Mouse (Mus musculus) olfactory bulb, adult 2 months (tissue): Measurements from ENCODE around the gene Pld5.

Experiments
- CTCF ChIP-seq: fragments of 200-500 bp; IDR thresholded peaks from 2 replicates; pipeline ENCODE4 v1.5.1; 2012; ENCODE audit warnings: low read depth, mild to moderate bottlenecking, low read length, moderate library complexity; ENCODE audit not compliant: insufficient read depth
- POLR2A ChIP-seq: fragments of 200-500 bp; IDR thresholded peaks from 2 replicates; pipeline ENCODE4 v1.6.1; 2012; ENCODE audit warnings: mild to moderate bottlenecking, low read depth, low read length, moderate library complexity; ENCODE audit not compliant: insufficient read depth

DNA sequence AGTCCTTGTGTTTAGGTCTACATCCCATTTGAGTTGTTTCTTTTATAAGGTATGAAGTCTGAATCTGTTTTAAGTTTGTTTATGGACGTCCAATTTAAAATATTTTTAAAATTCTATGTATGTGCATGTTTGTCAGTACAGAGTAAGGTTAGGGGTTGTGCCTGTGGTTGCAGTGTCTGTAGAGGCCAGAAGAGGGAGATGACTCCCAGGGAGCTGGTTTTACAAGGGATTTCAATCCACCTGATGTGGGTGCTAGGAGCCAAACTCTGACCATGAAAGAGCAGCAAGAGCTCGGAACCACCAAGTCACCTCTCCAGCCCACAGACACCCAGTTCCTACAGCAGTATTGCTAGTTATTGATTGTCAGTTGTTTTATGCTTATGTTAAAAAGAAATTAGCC is 266.7 kb downstream of the Pld5 start:
- TF ChIP-seq CTCF (no peak), POLR2A (no peak)
